Mouse (Mus musculus) limb, embryonic 12.5 days (tissue): ENCODE measurements at regions not wholly inside any gene's neighbourhood (a gene's known extent, or its start where the extent isn't known, plus 50 kb on each side); places are given as distances from the start of the nearest gene placed in this dataset.
A peak's percentile ranks its signal among the peaks of the same experiment; 100 is the strongest.

Source experiments
- ATAC-seq: fragments of 200-750 bp; cut with Nextera tagmentation; 2 replicates; pipeline ENCODE4 v1.8.0; 2017; ENCODE audit warnings: low read depth, moderate TSS enrichment; ENCODE audit not compliant: insufficient number of reproducible peaks, insufficient read depth, low FRiP score, low TSS enrichment
- H3K27ac ChIP-seq: fragments of 300-500 bp; sonication (generic); 2 replicates; pipeline ENCODE4 v1.5.1; 2016; ENCODE audit warnings: mild to moderate bottlenecking, moderate library complexity
- H3K27me3 ChIP-seq: fragments of 300-500 bp; sonication (generic); 2 replicates; pipeline ENCODE4 v1.6.1; 2016; ENCODE audit warnings: mild to moderate bottlenecking, moderate library complexity
- H3K36me3 ChIP-seq: fragments of 300-500 bp; sonication (generic); 2 replicates; pipeline ENCODE4 v1.6.1; 2016; ENCODE audit warnings: mild to moderate bottlenecking, moderate library complexity
- H3K4me1 ChIP-seq: fragments of 300-500 bp; sonication (generic); replicated peaks from 2 replicates; pipeline ENCODE4 v1.6.1; 2016
- H3K4me2 ChIP-seq: fragments of 300-500 bp; sonication (generic); 2 replicates; pipeline ENCODE4 v1.6.1; 2016; ENCODE audit warnings: mild to moderate bottlenecking, moderate library complexity
- H3K4me3 ChIP-seq: fragments of 300-500 bp; sonication (generic); replicated peaks from 2 replicates; pipeline ENCODE4 v1.5.1; 2016; ENCODE audit warnings: mild to moderate bottlenecking
- H3K9ac ChIP-seq: fragments of 300-500 bp; sonication (generic); replicated peaks from 2 replicates; pipeline ENCODE4 v1.6.1; 2016; ENCODE audit warnings: mild to moderate bottlenecking, moderate library complexity
- H3K9me3 ChIP-seq: fragments of 300-500 bp; sonication (generic); 2 replicates; pipeline ENCODE4 v1.6.1; 2016; ENCODE audit warnings: mild to moderate bottlenecking, moderate library complexity
- WGBS: fragments of 180-500 bp; shearing (Covaris S2); methylation state at CpG from one replicate; pipeline ENCODE4 v1.1.7; 2016; 5-methylcytosine and 5-hydroxymethylcytosine counted together

DNA sequence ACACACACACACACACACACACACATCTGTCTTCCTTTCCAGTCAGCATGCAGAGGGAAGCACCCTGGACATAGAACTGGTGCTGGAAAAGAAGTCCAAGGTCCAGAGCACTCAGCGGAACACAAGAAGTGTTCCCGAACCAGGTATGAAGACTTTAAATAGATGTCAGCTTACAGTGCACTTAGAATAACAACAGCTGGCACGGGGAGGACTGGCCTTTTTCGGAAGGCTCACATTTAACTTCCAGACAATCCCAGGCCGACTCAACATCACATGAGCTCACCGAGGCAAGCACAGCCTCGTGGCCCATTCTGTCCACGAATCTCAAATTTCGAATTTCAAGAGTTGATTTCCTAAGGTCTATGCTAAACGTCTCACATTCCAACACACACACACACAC, 70.9 kb upstream of the Slc25a33 start:
- no peak for ATAC-seq
- Histone ChIP-seq H3K4me2 (no peak overlapping the region), H3K27ac (peak overlapping the region; percentile 66; the same call in 1 of the 2 replicates)

DNA sequence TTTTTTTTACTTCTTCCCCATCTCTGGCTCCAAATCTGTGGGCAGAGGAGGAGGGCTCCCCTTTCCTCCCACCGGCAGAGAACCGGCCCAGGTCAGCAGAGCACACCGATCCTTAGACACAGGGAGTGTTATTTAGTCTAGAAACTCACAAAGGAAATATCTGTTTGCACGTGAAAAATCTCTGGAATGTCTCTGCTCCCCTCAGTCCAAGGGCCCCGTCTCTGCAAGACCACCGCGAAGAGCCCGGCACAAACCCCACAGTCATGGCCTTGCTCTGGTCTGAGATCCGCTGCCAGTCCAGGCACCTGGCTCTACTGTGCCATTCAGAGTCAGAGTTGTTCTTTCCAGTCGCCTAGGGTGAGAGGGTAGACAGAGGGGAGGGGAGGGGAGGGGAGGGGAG, 69.7 kb upstream of the Slc25a33 start:
- Histone ChIP-seq H3K36me3 (no peaks in the 10 kb centered on the region), H3K9me3 (no peaks in the 10 kb centered on the region), H3K4me2 (no peak overlapping the region), H3K4me1 (peaks cover 38% of the 10 kb centered on the region), H3K4me3 (no peak overlapping the region), H3K9ac (no peak overlapping the region), H3K27me3 (no peaks in the 10 kb centered on the region), H3K27ac (peak overlapping the region; percentile 72)
- WGBS, result 45% methylated on average over 10 of the region's 10 CpGs
- ATAC-seq, result no peak

More for the DNA sequence above, 70.9 kb upstream of the Slc25a33 start:
- Histone ChIP-seq H3K36me3 (no peaks in the 10 kb centered on the region), H3K4me3 (no peak overlapping the region), H3K9me3 (no peaks in the 10 kb centered on the region), H3K4me1 (peaks cover 31% of the 10 kb centered on the region), H3K27me3 (no peaks in the 10 kb centered on the region), H3K9ac (no peak overlapping the region)
- 66% methylated on average over 10 of the region's 10 CpGs for WGBS

DNA sequence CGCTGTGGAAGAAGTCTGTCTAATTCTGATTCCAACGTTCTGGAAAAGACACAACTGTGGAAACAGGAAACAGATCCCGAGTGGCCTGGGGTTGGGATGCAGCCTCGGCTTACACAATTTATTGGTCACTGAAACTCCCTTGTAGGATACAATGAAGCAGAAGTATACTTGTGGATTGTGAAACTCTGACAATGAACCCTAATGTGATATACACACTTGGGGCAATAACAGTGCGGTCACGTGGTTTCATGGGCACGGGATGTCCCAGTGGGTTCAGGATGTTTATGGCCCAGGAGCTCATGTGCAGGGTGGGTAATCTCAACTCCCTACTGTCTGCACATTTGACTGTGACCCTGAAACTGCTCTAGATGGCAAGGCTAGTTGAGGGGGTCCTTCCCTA, 68.8 kb upstream of the Slc25a33 start:
- H3K4me3 ChIP-seq, result no peak overlapping the region
- no peak overlapping the region for H3K9ac ChIP-seq
- 0 out of 2 replicates have a peak, but pooled peaks have one; percentile 23 for ATAC-seq
- 83% methylated on average over 7 of the region's 7 CpGs for WGBS
- no peaks in the 10 kb centered on the region for H3K9me3 ChIP-seq
- H3K36me3 ChIP-seq, result no peaks in the 10 kb centered on the region
- peaks cover 38% of the 10 kb centered on the region for H3K4me1 ChIP-seq
- H3K4me2 ChIP-seq, result no peak overlapping the region
- H3K27me3 ChIP-seq, result no peaks in the 10 kb centered on the region
- 0 out of 2 replicates have a peak overlapping the region, but pooled peaks have one; percentile 8 for H3K27ac ChIP-seq

DNA sequence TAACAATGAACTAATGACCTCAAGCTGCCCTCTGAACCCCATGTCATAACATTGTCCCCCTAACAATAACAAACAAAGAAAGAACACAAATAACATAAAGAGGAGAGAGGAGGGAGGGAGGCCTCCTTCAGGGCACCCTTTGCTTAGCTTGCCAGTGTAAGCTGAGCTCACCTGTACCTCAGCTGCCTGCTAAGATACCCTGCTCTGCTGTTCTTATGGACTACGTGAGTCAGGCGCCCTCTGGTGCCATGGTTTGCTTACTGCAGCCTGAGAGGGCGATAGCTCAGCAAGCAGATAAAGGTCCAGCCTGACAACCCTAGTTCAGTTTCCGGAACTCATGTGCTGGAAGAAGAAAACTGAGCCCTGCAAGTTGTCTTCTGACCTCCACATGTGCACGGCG, 67.8 kb upstream of the Slc25a33 start:
- Histone ChIP-seq H3K27me3 (no peaks in the 10 kb centered on the region), H3K4me3 (no peak overlapping the region), H3K27ac (no peak overlapping the region), H3K4me2 (no peak overlapping the region), H3K9ac (no peak overlapping the region), H3K9me3 (no peaks in the 10 kb centered on the region), H3K36me3 (no peaks in the 10 kb centered on the region), H3K4me1 (peaks cover 35% of the 10 kb centered on the region)
- no peak for ATAC-seq
- WGBS, result 75% methylated on average over 6 of the region's 6 CpGs

DNA sequence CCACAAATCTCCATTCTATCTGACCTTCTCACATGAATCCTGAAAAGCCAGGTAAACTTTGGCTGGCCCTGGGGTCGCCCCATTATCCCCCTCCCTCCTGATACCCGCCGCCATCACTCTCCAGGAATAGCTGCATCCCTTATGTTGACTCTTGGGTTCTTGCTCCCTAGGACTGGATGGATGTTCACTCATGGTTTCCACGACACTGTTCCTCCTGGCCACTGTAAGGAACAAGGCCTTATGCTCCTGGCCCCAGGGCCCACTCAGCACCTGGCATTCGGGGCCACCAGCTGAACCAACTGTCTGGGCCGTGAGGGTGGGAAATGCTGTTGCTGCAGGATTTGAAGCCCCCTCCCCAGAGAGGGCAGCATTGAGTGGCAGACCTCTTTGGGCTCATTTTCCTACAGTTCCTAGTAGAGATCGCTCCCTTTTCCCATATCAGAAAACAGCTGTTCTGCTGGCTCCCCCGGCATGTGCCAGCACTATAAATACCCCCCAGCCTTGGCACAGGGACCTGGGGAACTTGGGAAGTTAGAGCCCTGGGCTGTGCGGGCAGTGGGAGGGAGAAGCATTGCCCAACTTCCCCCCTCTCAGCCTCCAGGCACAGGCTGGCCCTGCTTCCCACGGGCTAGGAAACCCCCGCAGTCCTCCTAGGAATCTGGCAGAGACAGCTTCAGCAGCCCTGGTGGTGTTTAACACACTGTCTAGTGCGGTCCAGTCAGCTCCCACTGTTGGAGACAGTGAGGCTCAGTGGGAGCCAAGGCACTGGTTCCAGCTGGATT, 66.6 kb upstream of the Slc25a33 start:
- Histone ChIP-seq H3K4me1 (peaks cover 32% of the 10 kb centered on the region), H3K36me3 (no peaks in the 10 kb centered on the region), H3K4me2 (no peak overlapping the region), H3K9ac (no peak overlapping the region), H3K27me3 (no peaks in the 10 kb centered on the region), H3K4me3 (no peak overlapping the region), H3K27ac (no peak overlapping the region), H3K9me3 (no peaks in the 10 kb centered on the region)
- 77% methylated on average over 12 of the region's 12 CpGs for WGBS
- ATAC-seq, result no peak

DNA sequence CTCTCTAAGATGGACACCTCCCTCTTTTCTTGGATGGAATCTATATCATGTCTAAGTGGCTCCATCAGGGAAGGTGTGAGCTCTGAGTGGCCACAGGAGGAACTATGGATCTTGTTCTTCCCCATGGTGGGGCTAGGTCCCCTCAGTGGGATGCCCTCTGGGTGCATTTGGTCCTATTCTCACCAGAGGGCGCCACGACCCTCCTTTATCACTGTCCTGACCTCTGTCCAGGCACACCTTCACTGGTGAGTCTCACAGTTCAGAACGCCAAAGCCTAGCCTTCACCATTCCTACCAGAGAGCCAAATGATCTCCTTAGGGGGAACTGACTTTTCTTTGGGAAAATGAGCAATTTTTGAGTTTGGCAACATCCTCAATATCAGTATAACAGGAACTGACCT, 64.6 kb upstream of the Slc25a33 start:
- H3K4me3 ChIP-seq, result no peak overlapping the region
- peaks cover 20% of the 10 kb centered on the region for H3K4me1 ChIP-seq
- H3K9me3 ChIP-seq, result no peaks in the 10 kb centered on the region
- no peak overlapping the region for H3K27ac ChIP-seq
- no peak for ATAC-seq
- H3K36me3 ChIP-seq, result no peaks in the 10 kb centered on the region
- no peaks in the 10 kb centered on the region for H3K27me3 ChIP-seq
- 9% methylated on average over 3 of the region's 3 CpGs for WGBS
- no peak overlapping the region for H3K9ac ChIP-seq
- H3K4me2 ChIP-seq, result no peak overlapping the region

DNA sequence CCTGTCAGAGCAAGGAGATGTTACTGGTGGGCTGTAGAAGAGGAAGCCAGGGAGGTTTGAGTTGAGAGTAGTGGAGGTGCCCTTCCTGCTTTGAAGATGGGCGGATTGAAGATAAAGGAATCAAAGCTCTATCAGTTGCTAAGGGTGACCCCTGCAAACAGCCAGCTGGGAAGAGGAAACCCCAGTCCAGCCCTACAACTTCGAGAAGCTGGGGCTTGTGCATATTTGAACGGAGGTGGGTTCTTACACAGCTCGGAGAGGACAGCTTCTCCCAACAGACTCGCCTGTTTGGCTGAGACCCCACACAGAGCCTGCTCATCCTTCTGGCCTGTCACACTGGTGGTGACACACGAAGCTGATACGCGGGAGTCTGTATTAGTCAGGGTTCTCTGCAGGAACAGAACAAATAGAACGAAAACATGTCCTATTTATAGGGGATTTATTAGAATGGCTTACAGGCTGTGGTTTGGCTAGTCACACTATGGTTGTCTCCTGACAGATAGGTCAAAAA, 60.6 kb upstream of the Slc25a33 start:
- Histone ChIP-seq H3K36me3 (no peaks in the 10 kb centered on the region), H3K4me3 (no peak overlapping the region), H3K4me2 (no peak overlapping the region), H3K27ac (no peak overlapping the region), H3K9me3 (no peaks in the 10 kb centered on the region), H3K27me3 (no peaks in the 10 kb centered on the region), H3K9ac (no peak overlapping the region), H3K4me1 (peaks cover 36% of the 10 kb centered on the region)
- WGBS, result 82% methylated on average over 9 of the region's 9 CpGs
- no peak for ATAC-seq

DNA sequence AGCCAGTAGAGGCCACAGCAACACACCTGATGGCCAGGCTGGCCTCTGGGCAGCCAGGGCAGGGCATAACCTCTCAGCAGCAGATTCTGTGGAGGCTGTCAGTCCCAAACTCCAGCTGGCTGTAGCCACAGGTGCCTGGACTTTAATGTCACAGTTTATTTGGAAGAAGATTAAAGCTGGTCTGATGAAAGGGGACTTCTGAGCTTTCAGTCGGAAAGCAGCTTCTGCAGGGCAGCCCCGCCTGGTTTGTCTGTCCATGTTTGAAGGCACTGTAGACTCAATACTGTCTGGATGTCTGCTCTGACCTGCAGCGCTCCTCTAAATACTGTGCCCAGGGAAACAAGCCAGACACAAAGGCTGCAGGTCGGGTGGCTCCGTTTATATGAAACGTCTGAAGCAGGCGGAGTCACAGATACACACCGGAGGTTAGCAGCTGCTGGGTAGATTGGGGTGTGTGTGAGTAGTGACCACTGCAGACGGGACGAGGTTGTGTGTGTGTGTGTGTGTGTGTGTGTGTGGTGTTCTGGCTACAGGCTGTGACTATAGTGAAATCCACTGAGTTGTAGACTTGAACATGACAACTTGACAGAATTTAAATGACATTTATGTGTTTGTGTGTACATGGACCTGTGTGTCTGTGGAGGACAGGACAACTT, 58.5 kb upstream of the Slc25a33 start:
- peaks cover 30% of the 10 kb centered on the region for H3K4me1 ChIP-seq
- 0 out of 2 replicates have a peak, but pooled peaks cover 12% of the 10 kb centered on the region for H3K9me3 ChIP-seq
- no peaks in the 10 kb centered on the region for H3K36me3 ChIP-seq
- H3K27ac ChIP-seq, result peak overlapping the region; percentile 50
- 24% methylated on average over 10 of the region's 10 CpGs for WGBS
- H3K4me3 ChIP-seq, result no peak overlapping the region
- H3K9ac ChIP-seq, result no peak overlapping the region; the same call in 1 of the 2 replicates
- no peaks in the 10 kb centered on the region for H3K27me3 ChIP-seq
- no peak for ATAC-seq
- no peak overlapping the region for H3K4me2 ChIP-seq

DNA sequence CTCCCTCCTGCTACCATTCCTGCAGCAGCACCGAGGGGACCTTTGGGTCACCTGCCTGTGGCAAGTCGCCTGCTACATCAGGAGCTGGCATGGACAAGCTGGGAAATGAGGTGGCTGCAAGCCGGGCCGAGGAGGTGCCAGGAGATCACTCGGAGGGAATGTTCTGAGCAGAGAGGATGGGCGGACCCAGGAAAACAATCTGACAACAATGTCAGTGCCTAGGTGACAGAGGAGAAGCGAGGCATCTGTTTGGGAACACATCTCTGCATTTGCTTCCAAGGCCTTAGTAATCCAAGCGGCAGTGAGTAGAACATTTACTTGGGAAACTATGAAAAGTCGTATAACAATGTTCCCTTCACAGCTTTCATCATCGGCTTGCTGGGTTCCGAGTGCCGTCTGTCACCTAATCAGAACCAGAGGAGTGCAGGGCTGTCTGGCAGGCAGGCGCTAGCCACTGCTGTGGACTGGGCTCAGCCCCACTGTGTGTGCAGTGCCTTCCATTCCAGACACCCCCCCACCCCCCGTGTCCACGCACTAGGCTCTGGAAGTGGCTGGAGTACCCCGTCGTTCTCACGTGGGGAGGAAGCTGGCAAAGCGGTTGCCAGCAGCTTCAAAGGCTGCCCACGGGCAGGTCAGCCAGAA, 56.6 kb upstream of the Slc25a33 start:
- H3K27ac ChIP-seq, result peak overlapping the region; percentile 69
- no peak overlapping the region for H3K4me3 ChIP-seq
- H3K27me3 ChIP-seq, result no peaks in the 10 kb centered on the region
- 0 out of 2 replicates have a peak, but pooled peaks cover 12% of the 10 kb centered on the region for H3K9me3 ChIP-seq
- WGBS, result 43% methylated on average over 20 of the region's 20 CpGs
- no peaks in the 10 kb centered on the region for H3K36me3 ChIP-seq
- no peak for ATAC-seq
- H3K9ac ChIP-seq, result no peak overlapping the region
- peaks cover 30% of the 10 kb centered on the region for H3K4me1 ChIP-seq
- no peak overlapping the region for H3K4me2 ChIP-seq

DNA sequence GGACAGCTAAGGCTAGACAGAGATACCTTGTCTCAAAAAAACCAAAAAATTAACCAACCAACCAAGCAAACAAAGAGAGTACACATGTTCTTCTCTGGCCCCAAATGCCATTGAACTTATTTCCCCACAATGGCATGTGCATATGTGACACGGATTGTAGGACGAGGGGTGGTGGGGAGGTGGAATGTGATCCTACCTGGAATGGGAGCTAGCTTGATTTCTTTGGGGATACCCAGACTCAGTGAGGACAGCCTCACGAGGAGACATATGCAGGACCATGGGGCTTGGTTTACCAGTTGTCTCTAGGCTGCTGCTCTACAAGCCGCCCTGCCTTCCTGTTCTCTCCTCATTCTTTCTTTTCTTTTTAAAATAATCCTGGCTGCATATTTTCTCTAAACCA, 55.9 kb upstream of the Slc25a33 start:
- Histone ChIP-seq H3K36me3 (no peaks in the 10 kb centered on the region), H3K27me3 (no peaks in the 10 kb centered on the region), H3K9me3 (0 out of 2 replicates have a peak, but pooled peaks cover 12% of the 10 kb centered on the region), H3K9ac (no peak overlapping the region), H3K27ac (peak overlapping the region; percentile 69; the same call in 1 of the 2 replicates), H3K4me1 (peaks cover 30% of the 10 kb centered on the region), H3K4me2 (no peak overlapping the region), H3K4me3 (no peak overlapping the region)
- ATAC-seq, result no peak
- WGBS, result 81% methylated on average over 4 of the region's 4 CpGs

DNA sequence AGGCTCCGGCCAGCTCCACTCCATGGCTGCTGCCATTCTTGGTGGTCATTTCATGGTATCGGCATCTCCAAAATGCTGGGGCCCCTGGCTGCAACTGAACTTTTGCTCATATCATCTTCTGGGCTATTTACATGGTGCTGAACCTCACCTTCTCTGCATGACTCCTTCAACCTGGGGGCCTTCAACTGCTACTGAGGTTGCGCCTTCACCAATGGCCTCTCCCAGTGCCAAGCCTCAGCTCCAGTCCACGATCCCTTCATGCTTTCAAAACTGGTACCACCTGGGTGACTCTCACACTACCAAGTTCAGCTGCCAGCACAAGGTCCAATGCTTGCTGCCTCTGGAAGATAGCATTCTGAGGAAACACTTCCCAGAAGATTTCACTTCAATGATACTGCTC, 53.7 kb upstream of the Slc25a33 start:
- H3K9ac ChIP-seq, result no peak overlapping the region
- no peak overlapping the region for H3K4me2 ChIP-seq
- H3K27ac ChIP-seq, result no peak overlapping the region
- H3K36me3 ChIP-seq, result no peaks in the 10 kb centered on the region
- H3K4me1 ChIP-seq, result peaks cover 32% of the 10 kb centered on the region
- 0 out of 2 replicates have a peak, but pooled peaks cover 12% of the 10 kb centered on the region for H3K9me3 ChIP-seq
- no peaks in the 10 kb centered on the region for H3K27me3 ChIP-seq
- no peak overlapping the region for H3K4me3 ChIP-seq
- 99% methylated on average over 4 of the region's 4 CpGs for WGBS
- ATAC-seq, result no peak
